ENCODE assay signal across 19 mouse cellular contexts in the genomic region with DNA sequence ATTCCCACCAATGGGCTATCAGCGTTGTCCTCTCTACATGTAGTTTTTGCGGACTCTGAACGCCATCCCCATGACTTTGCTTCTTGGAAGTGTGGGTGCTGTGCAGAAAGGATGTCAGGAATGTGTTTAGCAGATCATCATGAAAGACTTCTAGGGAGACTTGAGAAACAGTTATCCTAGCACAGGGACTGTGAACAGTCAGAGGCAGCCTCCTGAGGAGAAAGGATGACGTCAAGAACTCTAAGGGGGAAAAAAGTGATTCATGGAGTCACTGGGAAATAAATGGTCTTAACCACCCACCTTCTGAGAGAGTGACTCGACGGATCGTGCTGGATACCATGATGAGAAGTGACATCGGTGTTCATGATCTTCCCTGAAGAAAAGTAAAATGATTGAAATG.
DNase-seq lines count a peak whose midpoint lies in the region; ATAC-seq and TF ChIP-seq lines count a peak whose summit lies in the region.
"Had no signal": no experiment of that assay in that cellular context is flagged by ENCODE, and none has a peak within 500 bp of the region (broad histone marks: within the 10 kb centered on the region; RNA-seq: fewer than 3 reads in every experiment).

No protein-coding gene starts in this region.

- peak overlapping the region; percentile 44 for H3K4me2 ChIP-seq in myocyte (ENCODE audit: low read depth)
- H3K4me2 ChIP-seq in forebrain, embryonic 14.5 days (ENCODE audit: low read length), result no peak overlapping the region
- H3K4me2 ChIP-seq: heart, embryonic 15.5 days; hindbrain, embryonic 13.5 days; limb, embryonic 15.5 days; lung, embryonic 14.5 days; midbrain, embryonic 13.5 days had no signal

- ATAC-seq in forebrain, embryonic 14.5 days, result no peak
- ATAC-seq: midbrain, embryonic 13.5 days had no signal

- H3K27ac ChIP-seq in layer of hippocampus, adult 2 months, result peak overlapping the region; percentile 53; the same call in 1 of the 2 replicates
- no peak overlapping the region for H3K27ac ChIP-seq in forebrain, embryonic 14.5 days (ENCODE audit: low read depth, low read length)
- H3K27ac ChIP-seq: heart, embryonic 15.5 days; hindbrain, embryonic 13.5 days; limb, embryonic 15.5 days; liver, embryonic 14.5 days; midbrain, embryonic 13.5 days had no signal

- no peak overlapping the region for H3ac ChIP-seq in myocyte (ENCODE audit: control insufficient read depth, insufficient read length)

- H3K9ac ChIP-seq in forebrain, embryonic 14.5 days (ENCODE audit: low read length), result no peak overlapping the region
- H3K9ac ChIP-seq: heart, embryonic 15.5 days; hindbrain, embryonic 13.5 days; limb, embryonic 15.5 days; liver, embryonic 14.5 days; lung, embryonic 14.5 days; midbrain, embryonic 13.5 days had no signal

- no peaks in the 10 kb centered on the region for H3K79me2 ChIP-seq in myocyte (ENCODE audit: control insufficient read depth, insufficient read depth)

- 85% methylated on average over 8 of the region's 8 CpGs for WGBS in forebrain, embryonic 14.5 days

- H3K27me3 ChIP-seq in myocyte (ENCODE audit: control insufficient read depth, insufficient read depth, insufficient read length), result no peaks in the 10 kb centered on the region
- H3K27me3 ChIP-seq in forebrain, embryonic 14.5 days (replicated peaks; ENCODE audit: control insufficient read depth, insufficient read depth, low read length), result no peaks in the 10 kb centered on the region
- H3K27me3 ChIP-seq: hindbrain, embryonic 13.5 days; limb, embryonic 15.5 days; midbrain, embryonic 13.5 days had no signal

- H3K36me3 ChIP-seq in myocyte (ENCODE audit: control insufficient read depth, insufficient read depth), result no peaks in the 10 kb centered on the region
- H3K36me3 ChIP-seq in forebrain, embryonic 14.5 days (ENCODE audit: control insufficient read depth, insufficient read depth, low read length), result no peaks in the 10 kb centered on the region
- H3K36me3 ChIP-seq: heart, embryonic 15.5 days; hindbrain, embryonic 13.5 days; limb, embryonic 15.5 days; midbrain, embryonic 13.5 days had no signal

- TF ChIP-seq POLR2A in myocyte (IDR thresholded peaks at IDR 0.05; ENCODE audit: insufficient read length, low read depth), result no peak

- TF ChIP-seq CTCF in layer of hippocampus, adult 2 months (conservative IDR thresholded peaks at IDR 0.05), result no peak

- DNase-seq in layer of hippocampus, adult 2 months (ENCODE audit: low spot score in 2 of 2), result no peak
- DNase-seq in layer of hippocampus, postnatal 25 days (ENCODE audit: extremely low spot score in 1 of 2, low spot score in 1 of 2), result no peak
- DNase-seq in 3T3-L1 (ENCODE audit: low read depth, low spot score), result peak; percentile 78
- DNase-seq in Muller cell, postnatal 12 days (ENCODE audit: inconsistent ontology term), result peak; percentile 24
- no peak for DNase-seq in forebrain, embryonic 14.5 days (ENCODE audit: low spot score)
- DNase-seq in thymus, postnatal 25 days, result no peak
- DNase-seq: adrenal gland, postnatal 25 days; cerebellum, adult 11 months; cerebellum, adult 9-11 months; lung, embryonic 14.5 days; retina, postnatal 1 day; spleen, adult 18-20 months; thymus, postnatal 14 days had no signal

- no peaks in the 10 kb centered on the region for H3K9me3 ChIP-seq in forebrain, embryonic 14.5 days (replicated peaks; ENCODE audit: control insufficient read depth, low read length)
- H3K9me3 ChIP-seq: heart, embryonic 15.5 days; hindbrain, embryonic 13.5 days; limb, embryonic 15.5 days; midbrain, embryonic 13.5 days had no signal

- H3K4me3 ChIP-seq in layer of hippocampus, adult 2 months, result no peak overlapping the region
- no peak overlapping the region for H3K4me3 ChIP-seq in myocyte
- H3K4me3 ChIP-seq in forebrain, embryonic 14.5 days (ENCODE audit: low read depth, low read length), result no peak overlapping the region
- H3K4me3 ChIP-seq: heart, embryonic 15.5 days; hindbrain, embryonic 13.5 days; limb, embryonic 15.5 days; midbrain, embryonic 13.5 days had no signal

- H3K4me1 ChIP-seq in forebrain, embryonic 14.5 days (ENCODE audit: control insufficient read depth, insufficient read depth, low read length), result no peaks in the 10 kb centered on the region
- H3K4me1 ChIP-seq: heart, embryonic 15.5 days; hindbrain, embryonic 13.5 days; midbrain, embryonic 13.5 days had no signal

TF ChIP-seq in myocyte, 11 proteins besides CTCF, POLR2A, EP300 and RAD21:
- TF ChIP-seq USF1 (IDR thresholded peaks at IDR 0.05; ENCODE audit: low read depth) (no peak), REST (IDR thresholded peaks at IDR 0.05; ENCODE audit: insufficient read depth, insufficient read length) (no peak), TCF3 (IDR thresholded peaks at IDR 0.05; ENCODE audit: insufficient read length, low read depth) (no peak), CEBPB (IDR thresholded peaks at IDR 0.05; ENCODE audit: insufficient read depth, poor library complexity, severe bottlenecking) (no peak), TCF12 (IDR thresholded peaks at IDR 0.05; ENCODE audit: insufficient read depth, poor library complexity, severe bottlenecking) (no peak), MYOD1 (IDR thresholded peaks at IDR 0.05; ENCODE audit: control insufficient read depth in 1 of 3, insufficient read length in 2 of 3, low read depth in 2 of 3) (no peak), MYOG (IDR thresholded peaks at IDR 0.05; ENCODE audit: control insufficient read depth in 1 of 3, insufficient read depth in 1 of 3, insufficient read length in 2 of 3, low read depth in 2 of 3) (no peak), MAX (IDR thresholded peaks at IDR 0.05; ENCODE audit: low read depth) (no peak), E2F4 (IDR thresholded peaks at IDR 0.05; ENCODE audit: insufficient read depth) (no peak), POLR2AphosphoS2 (IDR thresholded peaks at IDR 0.05; ENCODE audit: insufficient read length, low read depth) (no peak), SRF (IDR thresholded peaks at IDR 0.05; ENCODE audit: control insufficient read depth, insufficient read length, low read depth) (no peak)
TF ChIP-seq in myocyte: peak in this region for 0.

Comparison
In these comparisons a context has a peak if more than half of its experiments do, and no peak if none do; other contexts are left out.
1. DNase-seq: peak in 3T3-L1 (single experiment) and Muller cell, postnatal 12 days (single experiment); none in layer of hippocampus, adult 2 months (0 of 2), layer of hippocampus, postnatal 25 days (0 of 2), forebrain, embryonic 14.5 days (single experiment) and thymus, postnatal 25 days (single experiment).